Mouse (Mus musculus): ENCODE results near the gene Ube2e2.
"Not testable (repeated sequence)": the region's sequence is repeated elsewhere in the genome, so short reads cannot be mapped to it uniquely, and the experiment has no call there.

The Ube2e2 gene

GRCm38 (mm10) chr14:18754001-18754400 is 140.1 kb downstream of the Ube2e2 start:
- DNase-seq (ENCODE audit: low read depth) = no peak

GRCm38 (mm10) chr14:18731154-18731553 is 162.9 kb downstream of the Ube2e2 start:
- no peak for DNase-seq (ENCODE audit: low read depth)

GRCm38 (mm10) chr14:18720601-18721591 is 173.2 kb downstream of the Ube2e2 start:
- no peak for DNase-seq (ENCODE audit: low read depth)

GRCm38 (mm10) chr14:18716970-18717369 is 177.1 kb downstream of the Ube2e2 start:
- DNase-seq (ENCODE audit: low read depth) = no peak

GRCm38 (mm10) chr14:18715529-18715928 is 178.5 kb downstream of the Ube2e2 start:
- DNase-seq (ENCODE audit: low read depth) = no peak

GRCm38 (mm10) chr14:18697662-18698225 is 196.3 kb downstream of the Ube2e2 start:
- no peak for DNase-seq (ENCODE audit: low read depth)

GRCm38 (mm10) chr14:18696418-18696817 is 197.6 kb downstream of the Ube2e2 start:
- not testable (repeated sequence) for DNase-seq (ENCODE audit: low read depth)

GRCm38 (mm10) chr14:18678121-18678836 is 215.8 kb downstream of the Ube2e2 start:
- no peak for DNase-seq (ENCODE audit: low read depth)

- peak; percentile 29 for DNase-seq (ENCODE audit: low read depth)
Measured at GRCm38 (mm10) chr14:18670712-18671111, 223.4 kb downstream of the Ube2e2 start.

GRCm38 (mm10) chr14:18669301-18669935 is 224.6 kb downstream of the Ube2e2 start:
- no peak for DNase-seq (ENCODE audit: low read depth)

GRCm38 (mm10) chr14:18668309-18668708 is 225.8 kb downstream of the Ube2e2 start:
- DNase-seq (ENCODE audit: low read depth) = not testable (repeated sequence)

- DNase-seq (ENCODE audit: low read depth) = no peak
Measured at GRCm38 (mm10) chr14:18667755-18668154, 226.3 kb downstream of the Ube2e2 start.

- no peak for DNase-seq (ENCODE audit: low read depth)
Measured at GRCm38 (mm10) chr14:18666251-18666650, 227.8 kb downstream of the Ube2e2 start.

GRCm38 (mm10) chr14:18665267-18666024 is 228.6 kb downstream of the Ube2e2 start:
- DNase-seq (ENCODE audit: low read depth) = peak; percentile 75

- no peak for DNase-seq (ENCODE audit: low read depth)
Measured at GRCm38 (mm10) chr14:18663666-18664065, 230.4 kb downstream of the Ube2e2 start.

- DNase-seq (ENCODE audit: low read depth) = no peak
Measured at GRCm38 (mm10) chr14:18657777-18658753, 236.0 kb downstream of the Ube2e2 start.

GRCm38 (mm10) chr14:18649123-18649675 is 244.9 kb downstream of the Ube2e2 start:
- DNase-seq (ENCODE audit: low read depth) = no peak

- DNase-seq (ENCODE audit: low read depth) = no peak
Measured at GRCm38 (mm10) chr14:18641656-18642055, 252.4 kb downstream of the Ube2e2 start.

- DNase-seq (ENCODE audit: low read depth) = no peak
Measured at GRCm38 (mm10) chr14:18638753-18639456, 255.2 kb downstream of the Ube2e2 start.
